Mouse (Mus musculus) embryonic facial prominence, embryonic 12.5 days (tissue): Measurements from ENCODE around the gene Myf6. TPM values are rescaled to one million over a fixed set of nuclear protein-coding genes. Genes with fewer than 3 reads are reported as not detected.

Experiments used
- ATAC-seq: fragments of 200-750 bp; cut with Nextera tagmentation; 2 replicates; pipeline ENCODE4 v1.8.0; 2017; ENCODE audit not compliant: insufficient number of reproducible peaks, insufficient read depth, low FRiP score, low TSS enrichment
- H3K27ac ChIP-seq: fragments of 300-500 bp; sonication (generic); 2 replicates; pipeline ENCODE4 v1.5.1; 2016; ENCODE audit warnings: mild to moderate bottlenecking
- H3K27me3 ChIP-seq: fragments of 300-500 bp; sonication (generic); 2 replicates; pipeline ENCODE4 v1.6.1; 2016; ENCODE audit warnings: mild to moderate bottlenecking, moderate library complexity
- H3K36me3 ChIP-seq: fragments of 300-500 bp; sonication (generic); 2 replicates; pipeline ENCODE4 v1.6.1; 2016; ENCODE audit warnings: mild to moderate bottlenecking
- H3K4me1 ChIP-seq: fragments of 300-500 bp; sonication (generic); 2 replicates; pipeline ENCODE4 v1.6.1; 2016
- H3K4me2 ChIP-seq: fragments of 300-500 bp; sonication (generic); replicated peaks from 2 replicates; pipeline ENCODE4 v1.6.1; 2016; ENCODE audit warnings: mild to moderate bottlenecking, moderate library complexity
- H3K4me3 ChIP-seq: fragments of 300-500 bp; sonication (generic); 2 replicates; pipeline ENCODE4 v1.5.1; 2016; ENCODE audit warnings: mild to moderate bottlenecking
- H3K9ac ChIP-seq: fragments of 300-500 bp; sonication (generic); 2 replicates; pipeline ENCODE4 v1.6.1; 2016; ENCODE audit warnings: mild to moderate bottlenecking, moderate library complexity
- H3K9me3 ChIP-seq: fragments of 300-500 bp; sonication (generic); 2 replicates; pipeline ENCODE4 v1.6.1; 2016; ENCODE audit warnings: mild to moderate bottlenecking, moderate library complexity
- WGBS: fragments of 180-500 bp; shearing (Covaris S2); methylation state at CpG from one replicate; pipeline ENCODE4 v1.1.7; 2016; 5-methylcytosine and 5-hydroxymethylcytosine counted together
- polyA plus RNA-seq: library from polyadenylated mRNA; unstranded; fragments of >200 nt; fragmentation: Nextera tagmentation; extraction: Ambion mirVana; gene quantifications from 2 replicates; pipeline ENCODE4 v1.2.1, GENCODE M21; 2016

Gene Myf6
- polyA plus RNA-seq, 1 experiment from 2014 or later, result 0.79 TPM

DNA sequence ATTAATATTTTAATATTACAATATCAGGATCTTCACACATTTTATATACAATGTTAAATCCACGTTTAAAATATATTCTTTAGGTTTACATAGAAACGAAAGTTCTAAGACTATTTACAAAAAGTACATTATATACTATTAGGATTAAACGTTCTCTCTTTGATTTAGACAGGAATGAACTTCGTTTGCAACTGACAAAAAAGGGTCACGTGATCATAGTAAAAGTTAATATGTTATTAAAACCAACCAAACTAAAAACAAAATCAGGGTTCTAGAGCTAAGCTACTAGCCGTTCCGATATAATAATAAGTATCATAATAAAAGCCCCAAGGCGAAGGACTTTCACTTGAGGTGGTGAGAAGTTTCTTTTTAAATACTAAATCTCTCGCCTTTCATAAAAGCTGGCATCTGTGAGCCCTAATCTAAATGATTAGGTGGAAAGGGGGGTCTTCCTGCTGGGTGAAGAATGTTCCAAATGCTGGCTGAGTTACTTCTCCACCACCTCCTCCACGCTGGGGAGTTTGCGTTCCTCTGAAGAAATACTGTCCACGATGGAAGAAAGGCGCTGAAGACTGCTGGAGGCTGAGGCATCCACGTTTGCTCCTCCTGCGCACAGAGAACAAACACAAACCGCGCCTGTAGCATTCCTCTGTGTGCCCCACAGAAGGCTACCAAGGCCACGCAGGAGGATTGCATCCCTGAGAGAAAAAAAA is 1.5 kb downstream of the Myf6 start:
- ATAC-seq, result no peak
- H3K4me1 ChIP-seq, result no peaks in the 10 kb centered on the region
- H3K27me3 ChIP-seq, result peaks cover 19% of the 10 kb centered on the region
- no peaks in the 10 kb centered on the region for H3K9me3 ChIP-seq
- 37% methylated on average over 18 of the region's 18 CpGs for WGBS
- H3K4me2 ChIP-seq, result peak overlapping the region; percentile 42
- H3K9ac ChIP-seq, result no peak overlapping the region
- H3K27ac ChIP-seq, result no peak overlapping the region
- H3K4me3 ChIP-seq, result peak overlapping the region; percentile 14
- H3K36me3 ChIP-seq, result no peaks in the 10 kb centered on the region

DNA sequence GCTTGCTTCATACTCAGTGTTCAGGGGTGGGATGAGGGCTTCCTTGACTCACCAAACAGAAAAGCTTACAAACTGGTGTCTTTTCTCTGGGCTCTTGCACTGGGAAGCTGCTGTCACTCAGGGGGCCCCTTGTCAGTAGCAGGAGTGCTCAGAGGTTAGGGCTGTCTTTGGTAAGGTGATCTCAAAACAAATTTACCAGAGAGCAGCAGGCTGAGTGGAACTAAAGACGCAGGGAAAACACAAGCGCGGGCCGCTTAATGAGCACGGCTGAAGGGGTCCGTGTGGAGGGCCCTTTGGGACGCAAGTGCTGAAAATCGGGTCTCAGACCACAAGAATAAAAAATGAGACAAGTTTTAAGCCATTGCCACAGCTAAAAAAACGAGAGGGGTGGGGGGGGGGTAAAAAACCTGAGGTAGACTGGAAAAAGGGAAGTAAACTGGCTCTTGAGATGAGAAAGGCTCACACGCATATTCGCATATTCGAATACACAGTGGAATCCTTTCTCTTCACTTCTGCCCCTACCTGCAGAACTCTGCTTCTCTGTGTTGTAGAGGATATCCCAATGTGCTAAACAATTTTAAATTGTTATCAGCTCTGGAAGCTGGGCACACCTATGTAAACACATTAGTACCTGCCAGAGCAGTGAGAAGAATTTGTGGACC is 5.8 kb downstream of the Myf6 start:
- H3K36me3 ChIP-seq, result no peaks in the 10 kb centered on the region
- 0 out of 2 replicates have a peak overlapping the region, but pooled peaks have one; percentile 1 for H3K4me2 ChIP-seq
- H3K4me3 ChIP-seq, result no peak overlapping the region
- WGBS, result 21% methylated on average over 12 of the region's 12 CpGs
- H3K9me3 ChIP-seq, result no peaks in the 10 kb centered on the region
- H3K4me1 ChIP-seq, result peaks cover 6% of the 10 kb centered on the region; the same call in 1 of the 2 replicates
- ATAC-seq, result no peak
- H3K9ac ChIP-seq, result no peak overlapping the region
- H3K27me3 ChIP-seq, result peaks cover 29% of the 10 kb centered on the region
- H3K27ac ChIP-seq, result no peak overlapping the region

DNA sequence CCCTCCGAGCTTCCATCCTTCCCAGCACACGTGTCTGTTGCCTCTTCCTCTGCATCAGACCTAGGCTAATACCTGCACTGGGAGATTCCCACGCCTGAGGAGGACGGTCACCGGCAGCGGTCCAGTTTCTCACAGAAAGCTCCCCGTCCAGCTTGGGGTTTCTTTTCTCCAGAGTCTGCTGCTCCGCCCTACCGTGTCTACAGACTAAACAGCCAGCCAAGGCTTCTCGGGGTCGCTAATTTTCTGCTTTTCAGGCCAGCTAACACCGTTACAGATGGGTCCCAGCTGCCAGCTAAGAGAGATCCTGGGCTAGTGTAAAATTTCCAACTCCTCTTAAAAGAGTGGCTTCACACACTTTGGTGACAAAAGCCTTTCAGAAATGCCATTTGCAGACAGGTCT is 7.8 kb downstream of the Myf6 start:
- Histone ChIP-seq H3K9me3 (no peaks in the 10 kb centered on the region), H3K4me1 (peaks cover 6% of the 10 kb centered on the region; the same call in 1 of the 2 replicates), H3K27me3 (peaks cover 26% of the 10 kb centered on the region), H3K9ac (no peak overlapping the region), H3K27ac (no peak overlapping the region), H3K4me3 (no peak overlapping the region), H3K36me3 (no peaks in the 10 kb centered on the region), H3K4me2 (0 out of 2 replicates have a peak overlapping the region, but pooled peaks have one; percentile 22)
- no peak for ATAC-seq
- WGBS, result 41% methylated on average over 12 of the region's 12 CpGs

DNA sequence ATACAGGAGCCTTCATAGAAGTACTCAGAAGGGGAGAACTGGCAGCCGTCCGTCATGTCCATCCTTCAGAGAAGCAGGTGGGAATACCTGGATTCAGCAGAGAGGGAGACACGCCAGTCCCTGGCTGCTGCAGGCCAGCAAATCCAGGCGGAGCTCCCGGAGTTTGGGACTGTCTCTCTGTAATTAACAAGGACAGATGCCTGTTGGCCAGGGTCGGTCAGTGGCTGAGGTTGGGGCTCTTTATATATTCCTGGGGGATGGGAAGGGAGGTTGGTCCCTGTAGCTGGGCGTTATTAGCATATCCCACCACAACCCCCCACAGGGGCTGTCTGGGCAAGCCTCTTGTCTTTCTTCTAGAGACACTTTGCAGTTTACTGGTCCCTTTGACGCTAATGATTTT is 8.7 kb downstream of the Myf6 start, which contains the start of gene Myf5:
TSS of gene Myf5 (minus strand) at position 265 of the 400 bp plus-strand sequence.
- H3K27ac ChIP-seq, result no peak within 1 kb of the TSS
- peak within 1 kb of the TSS; percentile 25 for H3K4me3 ChIP-seq
- ATAC-seq, result no peak

DNA sequence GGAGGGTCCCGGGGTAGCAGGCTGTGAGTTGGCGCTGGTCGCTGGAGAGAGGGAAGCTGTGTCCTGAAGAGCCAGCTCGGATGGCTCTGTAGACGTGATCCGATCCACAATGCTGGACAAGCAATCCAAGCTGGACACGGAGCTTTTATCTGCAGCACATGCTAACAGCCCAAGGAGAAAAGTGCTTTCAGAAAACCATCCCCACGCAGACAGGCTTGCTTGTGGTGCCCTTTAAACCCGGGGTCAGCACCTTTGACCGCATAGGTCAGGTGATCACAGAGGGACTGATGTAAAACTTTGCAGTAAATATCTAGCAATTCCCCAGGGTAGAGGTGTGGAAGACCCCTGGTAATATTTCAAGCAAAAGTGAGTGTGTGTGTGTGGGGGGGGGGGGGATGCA is 10.5 kb downstream of the Myf6 start:
- H3K4me2 ChIP-seq, result peak overlapping the region; percentile 43

More for the DNA sequence above, 8.7 kb downstream of the Myf6 start, which contains the start of gene Myf5:
- Histone ChIP-seq H3K4me2 (peak within 1 kb of the TSS; percentile 43; the same call in 1 of the 2 replicates), H3K36me3 (no peaks in the 10 kb centered on the region), H3K9me3 (no peaks in the 10 kb centered on the region), H3K4me1 (peaks cover 6% of the 10 kb centered on the region; the same call in 1 of the 2 replicates), H3K9ac (no peak within 1 kb of the TSS), H3K27me3 (peaks cover 26% of the 10 kb centered on the region)
- WGBS, result 60% methylated on average over 8 of the region's 8 CpGs

DNA sequence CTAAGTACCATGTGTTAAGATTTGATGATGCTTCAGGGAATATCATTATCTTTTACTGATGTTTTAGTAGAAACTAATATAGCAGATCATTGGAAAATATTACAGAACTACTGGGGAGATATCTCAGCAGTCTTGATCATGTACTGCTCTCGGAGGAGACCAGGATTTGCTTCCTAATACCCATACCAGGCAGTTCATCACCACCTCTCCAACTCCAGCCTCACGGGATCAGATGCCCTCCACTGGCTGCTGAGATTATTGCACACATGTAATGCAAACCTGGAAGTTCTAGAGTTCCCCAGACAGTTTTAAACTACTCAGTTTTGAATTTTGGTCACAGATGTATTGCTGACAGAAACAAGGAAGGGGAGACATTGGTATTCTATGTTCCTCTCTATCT is 21.0 kb downstream of the Myf6 start:
- 51% methylated on average over 2 of the region's 2 CpGs for WGBS
- H3K27me3 ChIP-seq, result no peaks in the 10 kb centered on the region
- no peaks in the 10 kb centered on the region for H3K36me3 ChIP-seq
- no peak overlapping the region for H3K4me3 ChIP-seq
- H3K9ac ChIP-seq, result no peak overlapping the region
- no peak overlapping the region for H3K27ac ChIP-seq
- H3K4me1 ChIP-seq, result no peaks in the 10 kb centered on the region
- H3K4me2 ChIP-seq, result no peak overlapping the region
- no peaks in the 10 kb centered on the region for H3K9me3 ChIP-seq
- no peak for ATAC-seq

More for the DNA sequence above, 10.5 kb downstream of the Myf6 start:
- ATAC-seq, result no peak
- Histone ChIP-seq H3K27me3 (peaks cover 23% of the 10 kb centered on the region), H3K9me3 (no peaks in the 10 kb centered on the region), H3K9ac (no peak overlapping the region), H3K27ac (no peak overlapping the region), H3K36me3 (no peaks in the 10 kb centered on the region), H3K4me3 (peak overlapping the region; percentile 14; the same call in 1 of the 2 replicates), H3K4me1 (peaks cover 6% of the 10 kb centered on the region; the same call in 1 of the 2 replicates)
- WGBS, result 33% methylated on average over 10 of the region's 10 CpGs

DNA sequence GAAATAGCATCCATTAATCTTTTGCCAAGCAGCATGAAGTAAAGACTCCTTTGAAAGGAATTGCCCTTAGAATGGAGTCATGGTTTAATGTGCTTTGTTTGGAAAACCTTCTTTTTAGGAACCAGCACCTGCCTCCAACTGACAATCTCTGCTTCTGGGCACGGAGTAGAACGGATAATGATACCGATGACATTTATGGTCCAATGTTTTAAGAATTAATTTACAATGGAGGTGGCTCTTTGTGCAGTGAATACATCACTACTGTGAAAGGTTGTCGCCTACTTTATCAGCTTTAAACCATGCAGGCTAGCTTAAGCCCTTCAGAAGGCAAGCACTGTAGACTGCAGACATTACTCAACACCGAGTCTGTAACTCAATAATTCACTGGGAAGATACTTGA is 22.8 kb downstream of the Myf6 start:
- WGBS, result 89% methylated on average over 5 of the region's 5 CpGs

DNA sequence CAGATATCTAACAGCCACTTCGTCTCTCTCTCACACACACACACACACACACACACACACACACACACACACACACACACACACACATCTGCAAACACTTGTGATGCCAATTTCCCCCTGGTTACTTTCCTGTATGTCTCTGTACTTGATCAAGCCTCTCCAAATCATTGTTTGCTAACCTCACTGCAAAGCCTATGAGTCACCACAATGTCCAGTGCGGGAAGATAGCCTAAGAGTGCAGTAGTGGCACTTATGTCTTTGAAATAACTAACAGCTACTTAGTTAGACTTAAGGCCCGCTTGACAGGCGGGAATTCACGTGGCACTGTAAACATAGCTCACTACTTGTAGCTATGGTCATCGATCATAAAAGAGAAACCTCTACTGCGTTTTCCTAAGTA is 26.7 kb downstream of the Myf6 start:
- Histone ChIP-seq H3K36me3 (no peaks in the 10 kb centered on the region), H3K4me1 (no peaks in the 10 kb centered on the region), H3K4me3 (no peak overlapping the region), H3K27ac (no peak overlapping the region), H3K9me3 (no peaks in the 10 kb centered on the region), H3K27me3 (no peaks in the 10 kb centered on the region), H3K9ac (no peak overlapping the region), H3K4me2 (no peak overlapping the region)
- WGBS, result 84% methylated on average over 7 of the region's 7 CpGs
- no peak for ATAC-seq

More for the DNA sequence above, 22.8 kb downstream of the Myf6 start:
- no peak overlapping the region for H3K4me3 ChIP-seq
- H3K27ac ChIP-seq, result no peak overlapping the region
- H3K27me3 ChIP-seq, result no peaks in the 10 kb centered on the region
- H3K36me3 ChIP-seq, result no peaks in the 10 kb centered on the region
- no peak for ATAC-seq
- no peak overlapping the region for H3K9ac ChIP-seq
- no peaks in the 10 kb centered on the region for H3K4me1 ChIP-seq
- no peaks in the 10 kb centered on the region for H3K9me3 ChIP-seq
- H3K4me2 ChIP-seq, result no peak overlapping the region

DNA sequence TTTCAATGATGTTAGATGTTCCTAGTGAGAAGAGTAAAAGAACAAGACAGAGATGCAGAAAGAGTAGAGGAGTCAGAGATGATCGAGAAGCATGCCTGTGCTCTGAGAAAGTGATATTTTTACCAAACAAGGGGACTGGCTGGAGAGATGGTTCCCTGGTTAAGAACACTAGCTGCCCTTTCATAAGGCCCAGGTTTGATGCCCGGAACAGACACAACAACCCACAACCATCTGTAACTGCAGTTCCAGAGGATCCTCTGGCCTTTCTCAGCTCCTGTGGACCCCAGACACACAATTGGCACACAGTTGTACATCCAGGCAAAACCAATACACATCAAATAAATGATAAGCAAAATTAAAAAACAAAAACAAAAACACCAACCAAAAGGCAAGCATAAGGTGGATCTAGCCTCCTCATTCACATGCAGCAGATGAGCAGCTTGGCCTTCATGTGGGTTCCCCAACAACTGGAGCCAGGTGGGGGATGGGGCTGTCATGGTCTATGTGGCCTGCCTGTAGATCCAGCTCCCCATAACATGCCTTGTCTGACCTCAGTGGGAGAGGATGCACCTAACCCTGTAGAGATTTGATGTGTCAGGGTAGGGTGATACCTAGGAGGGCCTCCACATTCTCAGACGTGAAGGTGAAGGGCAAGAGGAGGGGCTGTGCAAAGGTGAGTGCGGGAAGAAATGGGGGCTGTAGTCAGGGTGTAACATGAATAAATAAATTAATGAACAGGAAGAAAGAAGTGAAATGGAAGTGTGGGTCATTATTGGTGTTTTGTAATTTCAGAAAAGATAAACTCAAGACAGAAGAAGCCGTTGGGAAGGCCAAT is 44.8 kb downstream of the Myf6 start:
- Histone ChIP-seq H3K36me3 (no peaks in the 10 kb centered on the region), H3K4me3 (no peak overlapping the region), H3K9ac (no peak overlapping the region), H3K4me2 (no peak overlapping the region), H3K9me3 (no peaks in the 10 kb centered on the region), H3K27ac (no peak overlapping the region), H3K27me3 (no peaks in the 10 kb centered on the region), H3K4me1 (no peaks in the 10 kb centered on the region)
- ATAC-seq, result no peak
- WGBS, result 88% methylated on average over 5 of the region's 5 CpGs
